Mouse (Mus musculus): ENCODE measurements around the gene Nfe2l3.
A peak's percentile ranks its signal among the peaks of the same experiment; 100 is the strongest.
"Not testable (repeated sequence)": the region's sequence is repeated elsewhere in the genome, so short reads cannot be mapped to it uniquely, and the experiment has no call there.

The Nfe2l3 gene

GRCm38 (mm10) chr6:51432535-51433397 lies at the start of gene Nfe2l3:
TSS of gene Nfe2l3 (plus strand) at chr6:51432670.
- ATAC-seq (ENCODE audit: low TSS enrichment), result peak; percentile 89

- peak; percentile 65 for ATAC-seq (ENCODE audit: low TSS enrichment)
Observed at GRCm38 (mm10) chr6:51383769-51384755, 48.4 kb upstream of the Nfe2l3 start.

DNA sequence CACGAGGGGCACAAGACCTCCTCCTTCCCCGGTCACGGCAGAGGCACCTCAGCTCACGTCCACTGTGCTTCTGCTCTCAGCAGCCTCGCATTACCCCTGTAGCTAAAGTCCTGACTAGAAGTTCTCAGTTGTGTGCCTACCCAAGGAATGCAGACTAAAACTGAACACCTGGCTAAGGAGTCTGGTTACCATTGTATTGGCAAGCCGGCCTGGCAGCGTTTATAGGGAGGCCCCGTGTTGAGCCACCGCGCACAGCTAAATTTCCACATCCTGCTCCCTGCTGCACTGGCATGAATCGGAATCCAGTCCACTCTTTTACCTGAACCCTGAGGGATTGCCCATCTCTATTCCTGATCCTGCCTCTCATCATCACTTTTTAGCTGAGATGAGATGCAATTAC lies 42.0 kb upstream of the Nfe2l3 start:
- no peak for ATAC-seq (ENCODE audit: low TSS enrichment)

DNA sequence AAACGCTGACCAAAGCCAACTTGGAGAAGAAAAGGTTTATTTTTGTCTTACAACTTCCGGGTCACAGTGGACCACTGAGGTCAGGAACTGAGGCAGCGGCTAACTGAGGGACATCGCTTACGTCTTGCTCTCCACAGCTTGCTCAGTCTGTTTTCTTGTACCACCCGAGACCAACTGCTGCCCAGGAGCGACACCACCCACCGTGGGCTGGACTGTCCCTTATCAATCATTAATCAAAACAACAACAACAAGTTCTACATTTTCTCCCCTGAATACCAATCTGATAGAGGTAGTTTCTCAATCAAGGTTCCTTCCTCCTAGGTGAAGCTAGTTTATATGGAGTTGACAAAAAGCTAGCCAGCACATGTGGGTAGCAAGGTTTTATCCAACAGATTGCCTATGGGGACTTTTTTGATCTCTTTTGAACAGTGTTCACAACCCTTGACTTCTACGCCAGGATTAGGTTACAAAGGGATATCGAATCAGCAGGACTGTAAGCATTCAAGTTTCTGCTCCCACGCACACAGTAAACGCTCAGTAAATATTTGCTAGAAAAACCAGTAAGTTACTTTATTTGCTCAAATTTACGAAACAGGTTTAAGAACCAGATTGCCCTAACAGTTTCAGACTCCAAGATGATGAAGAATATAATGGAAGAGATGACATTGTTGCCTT lies 40.5 kb upstream of the Nfe2l3 start:
- ATAC-seq (ENCODE audit: low TSS enrichment), result no peak

- no peak for ATAC-seq (ENCODE audit: low TSS enrichment)
Observed at GRCm38 (mm10) chr6:51393341-51394128, 38.9 kb upstream of the Nfe2l3 start.

DNA sequence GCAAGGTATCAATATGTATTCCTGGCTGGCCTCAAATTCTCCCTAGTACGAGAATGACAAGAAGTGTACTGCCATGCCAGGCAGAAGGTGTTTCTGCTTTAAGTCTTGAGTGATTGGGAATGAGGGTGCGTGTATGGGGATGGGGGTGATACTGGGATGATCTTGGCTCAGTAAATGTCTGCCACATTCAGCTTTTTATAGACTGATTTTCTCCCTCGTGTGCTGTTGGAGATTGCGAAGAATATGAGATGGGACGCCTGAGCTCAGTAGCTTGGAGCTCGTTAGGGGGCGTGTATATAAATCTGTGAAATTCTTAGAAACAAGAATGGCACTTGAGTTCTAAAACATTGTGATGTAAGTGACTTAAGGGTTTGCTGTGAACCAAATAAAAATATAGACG lies 38.1 kb upstream of the Nfe2l3 start:
- ATAC-seq (ENCODE audit: low TSS enrichment), result not testable (repeated sequence)

- ATAC-seq (ENCODE audit: low TSS enrichment), result not testable (repeated sequence)
Observed at GRCm38 (mm10) chr6:51394963-51395362, 37.5 kb upstream of the Nfe2l3 start.

GRCm38 (mm10) chr6:51395486-51395885 lies 37.0 kb upstream of the Nfe2l3 start:
- ATAC-seq (ENCODE audit: low TSS enrichment), result no peak

GRCm38 (mm10) chr6:51399113-51399518 lies 33.4 kb upstream of the Nfe2l3 start:
- no peak for ATAC-seq (ENCODE audit: low TSS enrichment)

- ATAC-seq (ENCODE audit: low TSS enrichment), result no peak
Observed at GRCm38 (mm10) chr6:51401294-51401693, 31.2 kb upstream of the Nfe2l3 start.

DNA sequence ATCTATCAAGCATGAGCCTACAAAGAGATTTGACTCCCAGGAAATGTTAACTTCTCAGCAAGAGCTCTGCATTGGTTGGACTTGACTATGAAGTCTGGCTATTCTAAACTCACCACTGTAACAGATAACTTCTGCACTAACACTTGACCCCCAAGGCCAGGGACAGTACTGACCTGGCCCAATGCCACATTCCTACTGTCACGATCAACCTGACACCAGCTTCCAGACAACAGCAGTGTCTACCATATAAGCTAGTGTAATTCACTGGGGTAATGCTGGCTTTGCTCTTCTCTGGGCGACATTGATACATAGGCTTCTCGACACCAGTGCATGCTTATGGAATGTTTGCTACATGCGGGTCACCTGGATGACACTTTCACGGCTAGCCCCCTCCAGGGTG lies 28.9 kb upstream of the Nfe2l3 start:
- ATAC-seq (ENCODE audit: low TSS enrichment), result no peak

DNA sequence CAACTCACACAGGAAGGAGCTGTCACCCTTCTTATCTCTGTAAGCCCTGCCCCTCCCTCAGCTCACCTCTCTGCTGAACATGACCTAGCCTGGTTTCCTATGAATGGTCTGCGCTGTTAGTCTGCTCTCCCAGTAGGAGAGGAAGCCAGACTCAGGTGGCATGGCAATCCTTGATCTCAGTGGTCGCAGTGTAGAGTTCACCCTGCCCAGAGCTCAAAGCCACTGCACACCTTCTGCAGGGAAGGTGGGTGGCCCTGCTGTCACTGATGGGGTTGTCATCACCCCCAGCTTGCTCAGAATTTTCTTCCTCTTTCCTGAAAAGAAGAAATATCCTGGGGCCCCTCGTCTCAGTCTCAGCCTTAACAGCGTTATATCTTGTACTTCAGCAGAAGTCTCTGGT lies 28.0 kb upstream of the Nfe2l3 start:
- ATAC-seq (ENCODE audit: low TSS enrichment), result no peak

- ATAC-seq (ENCODE audit: low TSS enrichment), result no peak
Observed at GRCm38 (mm10) chr6:51416433-51416832, 16.0 kb upstream of the Nfe2l3 start.

DNA sequence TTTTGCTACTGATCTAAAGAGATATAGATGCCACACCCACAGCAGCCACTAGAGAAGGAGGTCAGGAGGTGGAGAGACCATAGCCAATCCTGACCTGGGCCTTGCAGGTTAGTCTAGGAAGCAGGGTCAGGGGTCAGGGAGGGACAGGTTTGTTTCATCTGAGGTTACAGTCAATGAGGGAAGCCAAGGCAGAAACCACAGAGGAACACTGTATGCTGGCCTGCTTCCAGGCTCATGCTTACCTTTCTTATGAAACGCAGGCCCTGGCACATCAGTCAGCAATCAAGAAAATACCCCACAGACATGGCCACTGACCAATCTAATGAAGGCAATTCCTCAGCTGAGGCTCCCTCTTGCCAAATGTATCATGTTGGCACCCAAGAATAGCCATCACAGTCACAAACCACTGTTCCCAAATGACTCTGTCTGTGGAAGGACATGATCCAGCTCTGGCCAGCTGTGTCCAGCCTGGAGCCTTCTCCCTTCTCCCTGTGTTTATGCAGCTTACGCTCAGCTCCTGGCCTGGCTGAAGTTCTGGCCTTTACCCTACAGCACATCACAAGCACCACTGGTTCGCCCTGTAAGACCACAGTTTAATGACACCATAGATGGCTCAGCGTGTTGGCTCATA lies 15.0 kb upstream of the Nfe2l3 start:
- ATAC-seq (ENCODE audit: low TSS enrichment), result no peak

DNA sequence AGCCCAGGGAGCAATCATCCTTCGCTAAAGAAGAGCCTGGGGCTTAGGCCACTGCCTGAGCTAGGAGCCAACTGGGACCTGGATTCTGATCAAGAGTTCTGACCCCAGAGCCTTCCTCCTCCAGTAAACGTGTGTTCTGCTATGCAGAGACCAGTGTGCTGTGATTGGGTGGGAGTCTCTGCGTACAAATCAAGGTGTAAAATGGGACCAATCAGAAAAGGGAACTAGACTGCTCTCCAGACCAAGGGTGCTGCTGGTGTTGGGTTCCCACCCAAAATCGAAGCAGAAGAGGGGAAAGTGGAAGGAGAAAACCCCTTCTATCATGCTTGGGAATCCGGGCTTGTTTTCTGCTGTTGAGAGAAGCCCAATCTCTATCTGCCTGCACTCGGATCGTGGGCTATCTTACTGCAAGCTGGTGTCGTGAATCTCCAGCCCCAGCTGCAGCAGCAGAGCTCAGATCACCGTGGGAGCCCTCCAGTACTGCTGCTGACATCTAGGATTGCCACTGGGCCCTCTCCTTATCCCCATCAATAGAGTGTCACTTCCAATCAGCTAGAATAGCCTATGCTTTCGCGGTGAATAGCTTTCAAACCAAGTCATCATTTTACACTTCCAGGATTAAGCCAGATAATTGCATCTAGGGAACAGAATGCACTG lies 8.9 kb upstream of the Nfe2l3 start:
- no peak for ATAC-seq (ENCODE audit: low TSS enrichment)

GRCm38 (mm10) chr6:51424537-51424936 lies 7.9 kb upstream of the Nfe2l3 start:
- no peak for ATAC-seq (ENCODE audit: low TSS enrichment)

DNA sequence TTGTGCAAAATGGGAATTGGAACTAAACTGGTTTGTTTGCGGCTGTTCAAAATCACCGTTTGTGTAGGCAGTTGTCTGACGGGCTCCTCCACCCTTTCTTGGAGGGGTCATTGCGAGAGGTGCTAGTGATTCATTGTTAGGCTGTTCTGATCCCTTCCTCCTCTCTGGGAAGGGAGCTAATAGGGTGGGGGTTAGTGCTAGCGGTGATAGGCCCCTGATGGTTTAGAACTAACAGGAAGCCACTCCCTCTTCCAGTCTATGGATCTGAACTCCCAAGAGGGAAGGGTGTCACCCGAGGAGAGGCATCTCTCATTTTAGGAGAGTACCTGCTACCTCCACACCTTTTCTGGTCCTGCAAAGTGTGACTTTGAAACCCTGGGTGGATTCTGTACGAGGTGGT lies 1.8 kb downstream of the Nfe2l3 start:
- no peak for ATAC-seq (ENCODE audit: low TSS enrichment)

DNA sequence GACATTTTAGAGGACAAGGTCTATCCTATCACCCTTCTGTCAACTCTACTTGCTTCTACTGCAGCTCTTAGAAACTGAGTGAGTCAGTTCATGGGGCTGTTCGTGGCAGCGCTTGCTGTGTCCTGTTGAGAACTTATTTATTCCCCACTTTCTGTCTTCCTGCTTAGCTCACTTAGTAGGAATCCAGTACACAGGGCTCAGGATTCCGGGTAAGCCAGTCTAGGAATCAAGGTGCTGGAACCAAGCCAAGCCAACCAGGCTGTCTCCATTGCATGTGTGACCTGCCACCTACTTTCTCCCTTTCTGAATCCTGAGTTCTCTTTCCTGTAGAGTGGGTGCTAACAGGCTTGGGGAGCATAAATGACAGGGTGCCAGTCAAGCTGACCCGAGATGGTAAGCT lies 5.2 kb downstream of the Nfe2l3 start:
- no peak for ATAC-seq (ENCODE audit: low TSS enrichment)

GRCm38 (mm10) chr6:51438826-51439330 lies 6.4 kb downstream of the Nfe2l3 start:
- 0 out of 2 replicates have a peak, but pooled peaks have one; percentile 27 for ATAC-seq (ENCODE audit: low TSS enrichment)

Measured in frontal cortex, adult (tissue).